1 mouse cellular context compared by ENCODE assay signal in the genomic region with DNA sequence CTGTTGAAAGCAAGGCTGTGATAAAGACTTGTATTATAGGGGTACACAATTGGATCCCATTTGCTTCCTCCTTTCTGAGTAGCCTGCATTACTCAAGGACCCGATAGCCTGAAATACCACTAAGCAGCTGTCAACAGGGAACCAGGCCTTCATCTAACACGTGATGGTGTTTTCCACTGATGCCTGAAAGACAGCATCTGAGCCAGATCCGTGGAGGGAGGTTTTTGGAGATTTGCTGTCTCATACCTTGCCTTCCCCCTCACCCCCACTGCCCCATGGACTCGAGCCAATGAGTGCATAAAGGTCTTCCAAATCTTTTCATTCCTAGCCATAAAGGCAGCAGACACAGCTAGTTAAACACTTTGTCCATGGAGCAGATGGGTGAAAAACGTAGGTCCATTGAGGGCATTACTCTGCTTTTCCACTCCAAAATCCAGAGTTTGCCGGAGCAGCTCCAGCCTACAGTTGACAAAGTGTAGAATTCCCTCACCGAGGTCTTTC.
TF ChIP-seq lines count a peak whose summit lies in the region.

No protein-coding gene starts in this region.

TF ChIP-seq in ES-E14, 5 proteins besides CTCF, POLR2A, EP300 and RAD21 (continued from another document):
- TF ChIP-seq ZNF384 (IDR thresholded peaks at IDR 0.05; ENCODE audit: low read depth, low read length): no peak
